Mouse (Mus musculus): ENCODE measurements around the gene Nup107. TPM values are rescaled to one million over a fixed set of nuclear protein-coding genes. Genes with fewer than 3 reads are reported as not detected.

Gene Nup107
- polyA plus RNA-seq, 1 experiment from 2014 or later, result 35.6 TPM

DNA sequence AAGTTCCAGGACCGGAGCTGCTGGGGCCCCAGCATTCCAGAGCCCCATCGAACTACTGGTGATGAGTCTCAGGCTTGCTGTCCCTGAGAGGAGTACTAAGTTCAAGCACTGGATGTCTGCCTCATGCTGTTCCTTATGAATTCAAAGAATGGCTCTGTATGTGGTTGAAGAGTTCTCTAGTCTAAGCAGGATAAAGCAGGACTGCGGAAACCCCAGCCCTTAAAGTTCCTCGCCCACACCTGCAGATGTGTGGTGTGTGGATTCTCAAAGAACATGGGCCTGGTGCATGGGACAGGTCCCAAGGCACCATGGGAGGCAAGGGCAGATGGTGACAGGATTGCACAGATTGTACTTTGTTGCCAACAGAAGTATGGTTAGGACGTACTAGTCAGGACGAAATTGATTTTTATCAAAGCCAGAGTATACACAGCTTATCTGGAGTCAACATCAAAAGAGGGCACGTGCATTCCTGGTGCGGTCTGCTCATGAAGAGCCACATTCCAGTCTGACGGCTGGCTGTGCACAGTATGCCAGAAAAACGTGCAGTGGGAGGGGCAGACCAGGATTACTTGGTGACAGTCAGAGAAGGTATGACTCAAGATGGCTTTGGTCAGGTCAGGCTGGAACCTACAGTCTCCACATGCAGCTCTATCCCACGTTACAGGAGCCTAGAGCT is 63.2 kb downstream of the Nup107 start:
- Histone ChIP-seq H3K9me3 (replicated peaks) (no peaks in the 10 kb centered on the region), H3K36me3 (no peaks in the 10 kb centered on the region), H3K4me1 (replicated peaks) (no peaks in the 10 kb centered on the region), H3K4me3 (no peak overlapping the region), H3K9ac (no peak overlapping the region), H3K27me3 (no peaks in the 10 kb centered on the region), H3K4me2 (no peak overlapping the region), H3K27ac (no peak overlapping the region)
- ATAC-seq (replicated peaks; ENCODE audit: insufficient number of reproducible peaks, insufficient read depth, low FRiP score, low read depth), result no peak
- 50% methylated on average over 11 of the region's 11 CpGs for WGBS

DNA sequence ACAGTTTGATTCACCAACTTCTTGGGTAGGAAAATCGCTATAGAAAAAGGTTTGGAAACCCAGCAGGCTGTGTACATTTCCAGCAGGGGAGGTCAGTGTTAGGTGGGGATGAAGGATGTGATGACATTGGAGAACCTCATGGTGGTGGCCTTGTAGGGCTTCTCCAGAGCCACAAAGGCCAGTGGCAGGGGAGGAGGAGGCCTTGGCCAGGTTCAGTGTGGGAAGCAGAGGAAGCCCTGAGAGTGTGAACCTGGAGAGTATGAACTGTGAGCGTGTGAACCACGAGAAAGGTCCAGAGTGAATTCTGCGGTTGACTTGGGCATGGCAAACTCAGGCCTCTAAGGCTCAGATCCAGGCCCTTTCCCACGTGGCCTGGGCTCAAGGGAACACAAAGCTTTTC is 63.9 kb downstream of the Nup107 start:
- Histone ChIP-seq H3K4me1 (replicated peaks) (no peaks in the 10 kb centered on the region), H3K9ac (no peak overlapping the region), H3K27ac (no peak overlapping the region), H3K4me3 (no peak overlapping the region), H3K36me3 (no peaks in the 10 kb centered on the region), H3K4me2 (no peak overlapping the region), H3K9me3 (replicated peaks) (no peaks in the 10 kb centered on the region), H3K27me3 (no peaks in the 10 kb centered on the region)
- no peak for ATAC-seq (replicated peaks; ENCODE audit: insufficient number of reproducible peaks, insufficient read depth, low FRiP score, low read depth)
- WGBS, result 80% methylated on average over 5 of the region's 5 CpGs

DNA sequence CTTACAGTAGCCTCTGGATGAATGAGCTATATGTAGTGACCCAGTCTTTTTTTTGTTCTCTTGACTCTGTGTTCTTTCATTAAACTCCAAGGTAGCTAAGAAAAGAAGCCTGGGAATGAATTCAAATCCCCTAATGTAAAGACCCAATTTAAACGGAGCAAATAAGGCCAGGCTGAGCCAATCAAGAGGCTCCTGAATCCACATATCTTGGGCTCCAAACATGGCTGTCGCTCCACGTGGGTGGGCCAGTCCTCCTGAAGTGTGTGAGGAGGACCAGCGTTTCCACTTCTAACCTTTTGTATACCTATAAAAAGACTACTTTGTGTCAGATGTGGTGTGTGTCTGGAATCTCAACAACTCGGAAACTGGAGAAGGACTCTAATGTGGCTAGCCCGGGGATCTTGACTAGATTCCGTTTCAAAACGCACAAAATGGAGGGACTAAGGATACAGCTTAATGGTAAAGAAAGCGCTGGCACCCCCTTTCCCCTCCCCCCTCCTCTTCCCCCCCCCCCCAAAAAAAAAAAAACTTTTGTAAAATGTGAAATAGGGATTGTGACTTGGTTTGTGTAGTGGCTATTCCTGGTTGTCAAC is 64.9 kb downstream of the Nup107 start:
- H3K27ac ChIP-seq, result no peak overlapping the region
- H3K27me3 ChIP-seq, result no peaks in the 10 kb centered on the region
- no peak overlapping the region for H3K4me3 ChIP-seq
- H3K36me3 ChIP-seq, result no peaks in the 10 kb centered on the region
- H3K9me3 ChIP-seq (replicated peaks), result no peaks in the 10 kb centered on the region
- H3K4me2 ChIP-seq, result no peak overlapping the region
- WGBS, result 70% methylated on average over 9 of the region's 9 CpGs
- H3K9ac ChIP-seq, result no peak overlapping the region
- no peaks in the 10 kb centered on the region for H3K4me1 ChIP-seq (replicated peaks)
- ATAC-seq (replicated peaks; ENCODE audit: insufficient number of reproducible peaks, insufficient read depth, low FRiP score, low read depth), result no peak

DNA sequence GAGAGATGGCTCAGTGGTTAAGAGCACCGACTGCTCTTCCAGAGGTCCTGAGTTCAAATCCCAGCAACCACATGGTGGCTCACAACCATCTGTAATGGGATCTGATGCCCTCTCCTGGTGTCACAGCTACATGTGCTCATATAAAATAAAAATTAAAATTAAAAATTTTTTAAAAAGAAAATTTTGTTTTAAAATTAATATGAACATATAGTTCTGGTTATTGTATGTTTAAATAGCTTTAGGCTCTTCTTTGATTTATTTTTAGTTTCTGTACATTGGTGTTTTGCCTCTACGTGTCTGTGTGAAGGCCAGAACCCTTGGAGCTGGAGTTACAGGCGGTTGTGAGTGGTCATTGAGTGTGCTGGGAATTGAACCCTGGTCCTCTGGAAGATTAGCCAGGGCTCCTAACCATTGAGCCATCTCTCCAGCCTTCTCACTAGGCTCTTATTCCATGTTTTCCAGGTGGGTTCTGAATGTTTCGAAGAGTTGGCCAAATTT is 65.6 kb downstream of the Nup107 start:
- Histone ChIP-seq H3K4me3 (no peak overlapping the region), H3K4me1 (replicated peaks) (no peaks in the 10 kb centered on the region), H3K9ac (no peak overlapping the region), H3K27ac (no peak overlapping the region), H3K4me2 (no peak overlapping the region), H3K9me3 (replicated peaks) (no peaks in the 10 kb centered on the region), H3K36me3 (no peaks in the 10 kb centered on the region), H3K27me3 (no peaks in the 10 kb centered on the region)
- 90% methylated on average over 4 of the region's 4 CpGs for WGBS
- no peak for ATAC-seq (replicated peaks; ENCODE audit: insufficient number of reproducible peaks, insufficient read depth, low FRiP score, low read depth)

DNA sequence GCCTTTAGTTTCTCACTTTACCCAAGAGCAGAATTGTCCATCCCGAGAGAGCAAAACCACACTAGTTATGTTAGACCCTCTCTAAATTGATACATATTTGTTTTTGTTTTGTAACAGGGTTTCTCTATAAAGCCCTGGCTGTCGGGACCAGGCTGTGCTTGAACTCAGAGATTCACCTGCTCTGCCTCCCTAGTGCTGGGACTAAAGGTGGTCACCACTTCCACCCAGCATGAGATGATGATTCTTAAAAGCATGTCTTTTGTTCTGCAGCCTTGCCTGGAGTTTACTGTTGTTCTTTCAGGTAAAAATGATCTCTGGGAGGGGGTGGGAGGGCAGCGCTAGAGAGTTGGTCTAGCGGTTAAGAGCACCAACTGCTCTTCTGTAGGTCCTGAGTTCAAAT is 66.2 kb downstream of the Nup107 start:
- Histone ChIP-seq H3K4me2 (no peak overlapping the region), H3K36me3 (no peaks in the 10 kb centered on the region), H3K27me3 (no peaks in the 10 kb centered on the region), H3K9me3 (replicated peaks) (no peaks in the 10 kb centered on the region), H3K4me3 (no peak overlapping the region), H3K4me1 (replicated peaks) (no peaks in the 10 kb centered on the region), H3K27ac (no peak overlapping the region), H3K9ac (no peak overlapping the region)
- ATAC-seq (replicated peaks; ENCODE audit: insufficient number of reproducible peaks, insufficient read depth, low FRiP score, low read depth), result no peak
- 93% methylated on average over 4 of the region's 4 CpGs for WGBS

DNA sequence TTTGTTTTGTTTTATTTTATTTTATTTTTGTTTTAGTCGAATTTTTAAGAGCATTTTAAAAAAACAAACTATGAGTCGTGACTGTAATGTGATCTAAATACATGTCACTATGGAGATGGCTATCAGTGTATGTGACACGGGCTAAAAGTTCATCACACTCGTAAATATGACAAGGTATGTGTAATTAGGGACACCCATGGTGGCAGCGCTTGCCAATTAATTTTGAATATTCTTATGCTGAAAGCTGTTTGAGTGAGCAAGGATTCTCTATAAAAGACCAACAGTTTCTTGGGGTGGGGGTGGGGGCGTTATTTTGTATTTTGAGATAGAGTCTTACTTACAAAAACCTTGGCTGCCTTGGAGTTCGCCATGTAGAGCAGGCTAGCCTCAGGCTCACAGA is 66.8 kb downstream of the Nup107 start:
- Histone ChIP-seq H3K27me3 (no peaks in the 10 kb centered on the region), H3K4me3 (no peak overlapping the region), H3K4me2 (no peak overlapping the region), H3K36me3 (no peaks in the 10 kb centered on the region), H3K4me1 (replicated peaks) (no peaks in the 10 kb centered on the region), H3K9ac (no peak overlapping the region), H3K9me3 (replicated peaks) (no peaks in the 10 kb centered on the region), H3K27ac (no peak overlapping the region)
- ATAC-seq (replicated peaks; ENCODE audit: insufficient number of reproducible peaks, insufficient read depth, low FRiP score, low read depth), result no peak
- 69% methylated on average over 7 of the region's 7 CpGs for WGBS

DNA sequence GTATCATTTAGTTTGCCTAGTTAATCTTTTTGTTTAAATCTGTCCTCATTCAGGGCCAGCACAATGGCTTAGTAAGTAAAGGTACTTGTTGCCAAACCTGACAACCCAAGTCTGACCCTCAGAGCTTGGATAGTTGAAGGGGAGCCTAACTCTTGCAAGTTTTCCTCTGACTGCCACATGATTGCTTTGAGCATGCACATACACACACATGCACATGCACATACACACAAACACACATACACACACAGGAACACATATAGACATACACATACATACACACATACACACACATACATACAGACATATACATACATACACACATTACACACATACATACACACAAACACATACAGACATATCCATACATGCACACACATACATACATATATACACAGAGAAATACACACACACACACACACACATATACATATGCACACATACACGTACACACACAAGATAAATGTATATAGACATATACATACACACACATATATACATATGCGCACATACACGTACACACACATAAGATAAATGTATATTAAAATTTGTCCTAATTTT is 67.6 kb downstream of the Nup107 start:
- no peak overlapping the region for H3K27ac ChIP-seq
- ATAC-seq (replicated peaks; ENCODE audit: insufficient number of reproducible peaks, insufficient read depth, low FRiP score, low read depth), result no peak
- H3K4me1 ChIP-seq (replicated peaks), result no peaks in the 10 kb centered on the region
- no peak overlapping the region for H3K4me2 ChIP-seq
- H3K27me3 ChIP-seq, result no peaks in the 10 kb centered on the region
- H3K9ac ChIP-seq, result no peak overlapping the region
- no peak overlapping the region for H3K4me3 ChIP-seq
- WGBS, result 90% methylated on average over 3 of the region's 3 CpGs
- H3K36me3 ChIP-seq, result no peaks in the 10 kb centered on the region
- H3K9me3 ChIP-seq (replicated peaks), result no peaks in the 10 kb centered on the region

DNA sequence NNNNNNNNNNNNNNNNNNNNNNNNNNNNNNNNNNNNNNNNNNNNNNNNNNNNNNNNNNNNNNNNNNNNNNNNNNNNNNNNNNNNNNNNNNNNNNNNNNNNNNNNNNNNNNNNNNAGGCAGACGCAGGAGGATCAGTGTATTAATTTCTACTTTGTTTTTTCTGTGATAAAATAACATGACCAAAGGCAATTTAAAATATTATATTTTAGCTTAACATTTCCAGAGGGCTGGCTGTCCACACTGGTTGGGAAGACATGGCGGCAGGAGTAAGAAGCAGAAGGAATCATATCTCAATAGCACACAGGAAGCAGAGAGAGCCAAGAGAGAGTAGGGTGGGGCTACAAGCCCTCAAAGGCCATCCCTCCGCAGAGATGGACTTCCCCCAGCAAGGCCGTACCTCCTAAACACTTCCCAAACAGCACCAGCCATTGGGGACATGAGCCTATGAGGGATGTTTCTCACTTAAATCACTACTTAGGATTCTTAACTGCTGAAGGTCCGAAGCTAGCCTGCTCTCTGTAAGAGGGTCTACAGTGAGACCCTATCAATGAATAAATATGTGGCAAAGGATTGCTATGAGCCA is 68.3 kb downstream of the Nup107 start:
- no peaks in the 10 kb centered on the region for H3K9me3 ChIP-seq (replicated peaks)
- no peak overlapping the region for H3K27ac ChIP-seq
- no peaks in the 10 kb centered on the region for H3K27me3 ChIP-seq
- no peaks in the 10 kb centered on the region for H3K4me1 ChIP-seq (replicated peaks)
- no peak overlapping the region for H3K9ac ChIP-seq
- H3K4me3 ChIP-seq, result no peak overlapping the region
- no peak overlapping the region for H3K4me2 ChIP-seq
- no peaks in the 10 kb centered on the region for H3K36me3 ChIP-seq
- ATAC-seq (replicated peaks; ENCODE audit: insufficient number of reproducible peaks, insufficient read depth, low FRiP score, low read depth), result no peak
- WGBS, result 74% methylated on average over 5 of the region's 5 CpGs

DNA sequence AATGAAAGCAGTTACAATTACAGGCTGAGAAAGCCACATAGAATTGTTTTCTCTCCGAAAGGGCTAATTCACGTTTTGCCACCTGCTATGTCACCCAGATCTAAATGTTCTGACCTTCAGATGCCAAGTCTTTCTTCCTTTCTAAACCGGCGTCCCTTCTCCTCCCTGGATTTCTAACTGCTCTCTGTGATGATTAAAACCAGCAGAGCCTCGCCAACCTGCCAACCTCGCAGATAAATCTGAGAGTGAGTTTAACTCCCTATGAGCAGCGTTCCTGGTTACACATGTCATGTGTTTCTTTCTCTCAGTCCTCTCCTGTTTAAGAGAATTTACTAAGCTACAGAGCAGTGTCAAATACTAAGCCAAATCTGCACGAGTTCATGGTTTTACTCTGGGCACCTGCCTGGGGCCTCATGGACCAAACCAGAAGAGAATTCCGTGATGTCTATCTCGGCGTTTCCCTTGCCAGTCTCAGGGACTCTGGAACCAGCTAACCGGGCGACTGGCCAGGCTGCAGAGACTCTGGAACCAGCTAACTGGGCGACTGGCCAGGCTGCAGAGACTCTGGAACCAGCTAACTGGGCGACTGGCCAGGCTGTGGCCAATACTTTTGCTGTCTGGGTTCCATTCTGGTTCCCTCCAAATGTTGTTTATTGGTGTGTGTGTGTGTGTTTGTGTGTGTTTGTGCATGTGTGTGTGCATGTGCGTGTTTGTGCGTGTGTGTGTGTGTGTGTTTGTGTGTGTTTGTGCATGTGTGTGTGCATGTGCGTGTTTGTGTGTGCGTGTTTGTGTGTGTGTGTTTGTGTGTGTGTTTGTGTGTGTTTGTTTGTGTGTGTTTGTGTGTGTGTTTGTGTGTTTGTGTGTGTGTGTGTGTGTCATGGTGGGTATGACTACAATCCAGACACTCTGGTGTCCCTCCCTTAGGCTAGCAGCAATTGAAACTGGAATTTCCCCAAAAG is 74.1 kb downstream of the Nup107 start:
- no peaks in the 10 kb centered on the region for H3K27me3 ChIP-seq
- peak overlapping the region; percentile 12; the same call in 1 of the 2 replicates for H3K4me2 ChIP-seq
- no peaks in the 10 kb centered on the region for H3K9me3 ChIP-seq (replicated peaks)
- H3K4me1 ChIP-seq (replicated peaks), result peaks cover 13% of the 10 kb centered on the region
- H3K27ac ChIP-seq, result peak overlapping the region; percentile 53
- ATAC-seq (replicated peaks; ENCODE audit: insufficient number of reproducible peaks, insufficient read depth, low FRiP score, low read depth), result no peak
- no peak overlapping the region for H3K4me3 ChIP-seq
- 41% methylated on average over 19 of the region's 19 CpGs for WGBS
- no peaks in the 10 kb centered on the region for H3K36me3 ChIP-seq
- no peak overlapping the region for H3K9ac ChIP-seq

DNA sequence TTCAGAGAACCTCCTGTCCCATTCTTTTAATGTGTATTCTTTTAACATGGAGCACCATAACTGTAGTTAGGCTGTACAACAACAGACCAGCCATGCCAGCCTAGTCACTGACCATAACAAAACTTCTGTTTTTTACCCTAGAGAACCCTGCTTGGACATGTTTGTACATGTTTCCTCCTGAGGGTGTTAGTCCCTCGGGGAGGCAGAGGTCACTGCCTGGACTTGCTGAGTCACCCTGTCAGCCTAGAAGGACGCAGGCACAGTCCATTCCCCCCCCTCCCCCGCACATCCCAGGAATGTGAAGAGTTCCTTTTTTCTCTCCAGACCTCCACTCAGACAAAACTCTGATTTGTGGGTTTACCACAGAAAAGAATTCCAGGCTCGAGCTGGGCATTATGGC is 74.9 kb downstream of the Nup107 start:
- Histone ChIP-seq H3K9me3 (replicated peaks) (no peaks in the 10 kb centered on the region), H3K4me2 (peak overlapping the region; percentile 12), H3K4me3 (no peak overlapping the region), H3K36me3 (no peaks in the 10 kb centered on the region), H3K4me1 (replicated peaks) (peaks cover 13% of the 10 kb centered on the region), H3K9ac (no peak overlapping the region), H3K27ac (peak overlapping the region; percentile 53), H3K27me3 (no peaks in the 10 kb centered on the region)
- 2% methylated on average over 4 of the region's 4 CpGs for WGBS
- ATAC-seq (replicated peaks; ENCODE audit: insufficient number of reproducible peaks, insufficient read depth, low FRiP score, low read depth), result 0 out of 2 replicates have a peak, but pooled peaks have one; percentile 50

DNA sequence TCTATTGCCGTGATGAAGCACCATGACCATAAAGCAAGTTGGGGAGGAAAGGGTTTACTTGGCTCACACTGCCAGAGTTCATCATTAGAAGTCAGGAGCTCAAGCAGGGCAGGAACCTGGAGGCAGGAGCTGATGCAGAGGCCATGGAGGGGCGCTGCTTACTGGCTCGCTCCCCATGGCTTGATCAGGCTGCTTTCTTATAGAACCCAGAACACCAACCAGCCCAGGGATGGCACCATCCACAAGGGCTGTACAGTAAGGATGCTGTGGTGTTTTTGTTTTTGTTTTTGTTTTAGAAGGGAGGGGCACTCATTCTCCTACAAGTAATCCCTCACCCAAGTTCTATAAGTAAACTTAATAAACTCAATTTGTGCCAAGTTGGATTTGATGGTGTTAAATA is 75.8 kb downstream of the Nup107 start:
- Histone ChIP-seq H3K9me3 (replicated peaks) (no peaks in the 10 kb centered on the region), H3K4me1 (replicated peaks) (peaks cover 13% of the 10 kb centered on the region), H3K27me3 (no peaks in the 10 kb centered on the region), H3K4me3 (no peak overlapping the region), H3K36me3 (no peaks in the 10 kb centered on the region), H3K4me2 (no peak overlapping the region), H3K27ac (no peak overlapping the region), H3K9ac (no peak overlapping the region)
- 83% methylated on average over 3 of the region's 3 CpGs for WGBS
- no peak for ATAC-seq (replicated peaks; ENCODE audit: insufficient number of reproducible peaks, insufficient read depth, low FRiP score, low read depth)

All from heart, embryonic 15.5 days (tissue).